Mouse (Mus musculus) hindbrain, embryonic 11.5 days (tissue): ENCODE results near the gene Rnf126. TPM values are rescaled to one million over a fixed set of nuclear protein-coding genes. Genes with fewer than 3 reads are reported as not detected.

Experiments
- ATAC-seq: fragments of 200-750 bp; cut with Nextera tagmentation; 2 replicates; pipeline ENCODE4 v1.8.0; 2017; ENCODE audit warnings: mild to moderate bottlenecking, moderate TSS enrichment, moderate library complexity; ENCODE audit not compliant: low FRiP score
- DNase-seq: peaks from one replicate; pipeline ENCODE4 v3.0.0-alpha.2; 2015; ENCODE audit warnings: low spot score
- H3K27ac ChIP-seq: fragments of 300-500 bp; sonication (generic); 2 replicates; pipeline ENCODE4 v1.5.1; 2014; ENCODE audit warnings: mild to moderate bottlenecking, low read depth, low read length
- H3K27me3 ChIP-seq: fragments of 300-500 bp; sonication (generic); 2 replicates; pipeline ENCODE4 v1.6.1; 2014; ENCODE audit warnings: mild to moderate bottlenecking, low read length, moderate library complexity, mixed read lengths; ENCODE audit not compliant: control insufficient read depth, insufficient read depth
- H3K36me3 ChIP-seq: fragments of 300-500 bp; sonication (generic); 2 replicates; pipeline ENCODE4 v1.6.1; 2014; ENCODE audit warnings: mild to moderate bottlenecking, low read length, moderate library complexity, mixed read lengths; ENCODE audit not compliant: control insufficient read depth, insufficient read depth
- H3K4me1 ChIP-seq: fragments of 300-500 bp; sonication (generic); replicated peaks from 2 replicates; pipeline ENCODE4 v1.6.1; 2014; ENCODE audit warnings: low read length, mixed read lengths; ENCODE audit not compliant: control insufficient read depth, insufficient read depth
- H3K4me2 ChIP-seq: fragments of 300-500 bp; sonication (generic); replicated peaks from 2 replicates; pipeline ENCODE4 v1.6.1; 2014; ENCODE audit warnings: mild to moderate bottlenecking, low read depth, low read length
- H3K4me3 ChIP-seq: fragments of 300-500 bp; sonication (generic); 2 replicates; pipeline ENCODE4 v1.5.1; 2014; ENCODE audit warnings: low read depth, low read length
- H3K9ac ChIP-seq: fragments of 300-500 bp; sonication (generic); 2 replicates; pipeline ENCODE4 v1.6.1; 2014; ENCODE audit warnings: low read depth, low read length
- H3K9me3 ChIP-seq: fragments of 300-500 bp; sonication (generic); 2 replicates; pipeline ENCODE4 v1.6.1; 2016; ENCODE audit warnings: low read length; ENCODE audit not compliant: control insufficient read depth
- WGBS: fragments of 180-500 bp; shearing (Covaris S2); extraction: QIAGEN DNeasy Blood & Tissue Kit; methylation state at CpG from one replicate; pipeline ENCODE4 v1.1.7; 2014; 5-methylcytosine and 5-hydroxymethylcytosine counted together
- polyA plus RNA-seq: library from polyadenylated mRNA; unstranded; fragments of >200 nt; fragmentation: Nextera tagmentation; extraction: Ambion mirVana; gene quantifications from 2 replicates; pipeline ENCODE4 v1.2.1, GENCODE M21; 2014

Rnf126 gene
- polyA plus RNA-seq, 1 experiment from 2014 or later, result 79.4 TPM

- 76% methylated on average over 1 of the region's 1 CpGs for WGBS
- Histone ChIP-seq H3K36me3 (peaks cover 12% of the 10 kb centered on the region), H3K27me3 (peaks cover 23% of the 10 kb centered on the region), H3K27ac (no peak overlapping the region), H3K9ac (no peak overlapping the region), H3K4me2 (no peak overlapping the region), H3K4me1 (no peaks in the 10 kb centered on the region), H3K9me3 (no peaks in the 10 kb centered on the region), H3K4me3 (no peak overlapping the region)
- ATAC-seq, result peak; percentile 6; the same call in 1 of the 2 replicates
- DNase-seq, result peak; percentile 28
Measured at GRCm38 (mm10) chr10:79712029-79712428, 54.7 kb downstream of the Rnf126 start.

DNA sequence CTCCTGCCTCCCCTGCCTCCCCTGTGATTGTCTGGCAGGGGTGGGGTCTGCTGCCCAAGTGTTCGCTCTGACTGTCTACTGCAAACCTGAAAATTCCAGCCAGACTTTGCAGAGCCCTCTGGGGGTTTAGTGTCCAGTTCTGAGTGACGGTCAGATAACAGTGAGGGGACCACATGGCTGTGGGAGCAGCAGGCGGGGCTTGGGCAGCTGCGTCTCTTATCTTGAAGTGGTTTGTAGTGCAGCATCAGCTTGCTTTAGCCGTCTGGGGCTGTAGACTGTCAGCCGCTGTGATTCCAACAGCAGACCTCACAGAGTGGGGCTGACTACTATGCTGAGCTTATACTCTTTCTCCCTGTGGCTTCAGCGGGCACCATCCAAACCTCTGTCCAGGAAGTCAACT is 57.4 kb downstream of the Rnf126 start:
- peaks cover 12% of the 10 kb centered on the region for H3K36me3 ChIP-seq
- peaks cover 5% of the 10 kb centered on the region for H3K4me1 ChIP-seq
- DNase-seq, result no peak
- H3K27me3 ChIP-seq, result no peaks in the 10 kb centered on the region
- no peak for ATAC-seq
- no peak overlapping the region for H3K4me2 ChIP-seq
- H3K27ac ChIP-seq, result no peak overlapping the region
- 89% methylated on average over 7 of the region's 7 CpGs for WGBS
- no peaks in the 10 kb centered on the region for H3K9me3 ChIP-seq
- H3K9ac ChIP-seq, result no peak overlapping the region
- no peak overlapping the region for H3K4me3 ChIP-seq

GRCm38 (mm10) chr10:79708668-79709067 is 58.1 kb downstream of the Rnf126 start:
- Histone ChIP-seq H3K9me3 (no peaks in the 10 kb centered on the region), H3K4me2 (no peak overlapping the region), H3K4me3 (no peak overlapping the region), H3K36me3 (peaks cover 12% of the 10 kb centered on the region), H3K27me3 (no peaks in the 10 kb centered on the region), H3K27ac (no peak overlapping the region), H3K9ac (0 out of 2 replicates have a peak overlapping the region, but pooled peaks have one; percentile 11), H3K4me1 (peaks cover 5% of the 10 kb centered on the region)
- whole genome bisulfite sequencing, result 93% methylated on average over 21 of the region's 21 CpGs
- DNase-seq (no peak), ATAC-seq (no peak)

Other genes starting within 250 kb of the Rnf126 start
- gene Plpp2, start 233.2 kb downstream of the Rnf126 start, polyA plus RNA-seq, result 12.4 and 16.1 TPM in 2 replicates
- gene Mier2, start 211.8 kb downstream of the Rnf126 start, polyA plus RNA-seq, result 35.4 and 37.8 TPM in 2 replicates
- not detected in 2 replicates for gene Theg, start 179.6 kb downstream of the Rnf126 start, polyA plus RNA-seq
- 0.06 and 0.19 TPM in 2 replicates for gene C2cd4c, start 152.9 kb downstream of the Rnf126 start, polyA plus RNA-seq
- 11.7 and 12.4 TPM in 2 replicates for gene Shc2, start 129.0 kb downstream of the Rnf126 start, polyA plus RNA-seq
- not detected in 2 replicates for gene Odf3l2, start 121.2 kb downstream of the Rnf126 start, polyA plus RNA-seq
- 1.1 and 1.6 TPM in 2 replicates for gene Madcam1, start 102.4 kb downstream of the Rnf126 start, polyA plus RNA-seq
- 69.6 and 70.8 TPM in 2 replicates for gene Tpgs1, start 97.6 kb downstream of the Rnf126 start, polyA plus RNA-seq
- 153 and 159 TPM in 2 replicates for gene Cdc34, start 84.8 kb downstream of the Rnf126 start, polyA plus RNA-seq
- 0.42 and 0.73 TPM in 2 replicates for gene Gzmm, start 77.9 kb downstream of the Rnf126 start, polyA plus RNA-seq
- 595 and 605 TPM in 2 replicates for gene Bsg, start 62.5 kb downstream of the Rnf126 start, polyA plus RNA-seq
- gene Hcn2, start 50.3 kb downstream of the Rnf126 start, polyA plus RNA-seq, result 0.15 and 0.20 TPM in 2 replicates
- gene Polrmt, start 20.4 kb downstream of the Rnf126 start, polyA plus RNA-seq, result 23.5 and 26.8 TPM in 2 replicates
- gene Fgf22, start 11.9 kb downstream of the Rnf126 start, polyA plus RNA-seq, result 0.18 and 0.48 TPM in 2 replicates
- gene Fstl3, start 10.3 kb upstream of the Rnf126 start, polyA plus RNA-seq, result 1.5 TPM in 2 replicates
- 0.13 TPM in 1 of 2 replicates, not detected in the other for gene Prss57, start 24.0 kb upstream of the Rnf126 start, polyA plus RNA-seq
- gene Palm, start 26.6 kb upstream of the Rnf126 start, polyA plus RNA-seq, result 129 and 132 TPM in 2 replicates
- 0.59 and 0.69 TPM in 2 replicates for gene Misp, start 54.0 kb upstream of the Rnf126 start, polyA plus RNA-seq
- 141 and 152 TPM in 2 replicates for gene Ptbp1, start 87.5 kb upstream of the Rnf126 start, polyA plus RNA-seq
- gene Prtn3, start 107.5 kb upstream of the Rnf126 start, polyA plus RNA-seq, result 9.4 and 10.5 TPM in 2 replicates
- 129 and 150 TPM in 2 replicates for gene Plppr3, start 107.7 kb upstream of the Rnf126 start, polyA plus RNA-seq
- gene Elane, start 119.3 kb upstream of the Rnf126 start, polyA plus RNA-seq, result 0.67 TPM in 1 of 2 replicates, not detected in the other
- gene Cfd, start 123.9 kb upstream of the Rnf126 start, polyA plus RNA-seq, result not detected in 2 replicates
- gene Med16, start 142.0 kb upstream of the Rnf126 start, polyA plus RNA-seq, result 33.7 and 41.8 TPM in 2 replicates
- 23.6 and 25.3 TPM in 2 replicates for gene Gm26602, start 143.9 kb upstream of the Rnf126 start, polyA plus RNA-seq
- 0.26 and 0.36 TPM in 2 replicates for gene Kiss1r, start 150.0 kb upstream of the Rnf126 start, polyA plus RNA-seq
- gene R3hdm4, start 154.3 kb upstream of the Rnf126 start, polyA plus RNA-seq, result 131 and 139 TPM in 2 replicates
- gene Arid3a, start 160.1 kb upstream of the Rnf126 start, polyA plus RNA-seq, result 4.9 and 9.0 TPM in 2 replicates
- 94.7 and 102 TPM in 2 replicates for gene Wdr18, start 193.2 kb upstream of the Rnf126 start, polyA plus RNA-seq
- gene Grin3b, start 203.8 kb upstream of the Rnf126 start, polyA plus RNA-seq, result 0.29 and 0.49 TPM in 2 replicates
- 14.6 and 16.1 TPM in 2 replicates for gene Tmem259, start 217.4 kb upstream of the Rnf126 start, polyA plus RNA-seq
- gene Cnn2, start 221.6 kb upstream of the Rnf126 start, polyA plus RNA-seq, result 180 and 221 TPM in 2 replicates
- 2.6 TPM in 2 replicates for gene Abca7, start 229.5 kb upstream of the Rnf126 start, polyA plus RNA-seq
- 4.1 and 4.3 TPM in 2 replicates for gene Arhgap45, start 249.7 kb upstream of the Rnf126 start, polyA plus RNA-seq